Mouse (Mus musculus): ENCODE measurements around the gene Med16. TPM values are rescaled to one million over a fixed set of nuclear protein-coding genes. Genes with fewer than 3 reads are reported as not detected.

Gene Med16
- polyA plus RNA-seq (2014; fragmentation: Illumina TruSeq; extraction: RNeasy Lipid Tissue Mini Kit (QIAGEN cat#74804); ENCODE audit: low read depth, low replicate concordance), result 0.87 TPM

GRCm38 (mm10) chr10:79908167-79909091 is at the start of gene Med16:
Gene Med16, minus strand, starts transcription at chr10:79908923.

GRCm38 (mm10) chr10:79926491-79927323 is 18.0 kb upstream of the Med16 start, which contains the start of gene Arid3a:
Gene Arid3a, plus strand, starts transcription at chr10:79927043.

GRCm38 (mm10) chr10:79920958-79921535 is 12.3 kb upstream of the Med16 start, which contains the start of gene R3hdm4:
Gene R3hdm4, minus strand, starts transcription at chr10:79921208.

DNA sequence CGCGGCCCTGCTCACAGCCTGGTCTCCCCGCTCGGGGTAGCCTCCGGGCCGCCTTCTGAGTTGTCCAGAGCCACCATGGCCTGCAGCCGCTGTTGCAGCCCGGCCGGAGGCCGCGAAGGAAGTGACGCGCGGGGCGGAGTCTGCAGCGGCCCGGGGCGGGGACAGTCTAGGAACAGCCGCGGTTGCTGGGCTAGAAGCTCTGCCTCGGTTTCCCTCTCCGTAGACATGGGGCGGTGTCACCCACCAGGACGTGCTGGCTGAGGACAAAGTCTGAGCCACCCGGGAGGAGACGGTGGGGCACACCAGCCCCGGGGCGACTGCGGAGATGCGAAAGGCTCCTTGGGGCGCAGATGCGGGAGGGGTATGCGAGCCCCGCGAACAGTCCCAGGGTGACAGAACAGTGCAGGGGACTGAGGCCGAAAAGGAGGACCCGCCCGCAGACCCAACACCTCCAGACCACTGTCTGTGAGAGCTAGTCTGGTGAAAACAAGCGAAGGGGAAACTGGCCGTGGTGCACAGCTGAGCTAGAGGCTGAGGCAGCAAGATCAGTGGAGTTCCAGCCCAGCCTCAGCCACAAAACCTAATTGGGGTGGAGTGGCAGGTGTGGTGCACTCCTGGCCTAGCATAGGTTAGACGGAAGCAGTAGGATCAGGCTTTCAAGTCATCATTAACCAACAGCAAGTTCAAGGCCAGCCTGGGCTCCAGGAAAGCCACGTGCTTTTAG is 8.2 kb upstream of the Med16 start, which contains the start of gene Kiss1r:
Gene Kiss1r, plus strand, starts transcription at position 164 of the 724 bp plus-strand sequence.

GRCm38 (mm10) chr10:79910556-79910955 is 1.8 kb upstream of the Med16 start, which contains the start of gene Gm26602:
Gene Gm26602, plus strand, starts transcription at chr10:79910856.

DNA sequence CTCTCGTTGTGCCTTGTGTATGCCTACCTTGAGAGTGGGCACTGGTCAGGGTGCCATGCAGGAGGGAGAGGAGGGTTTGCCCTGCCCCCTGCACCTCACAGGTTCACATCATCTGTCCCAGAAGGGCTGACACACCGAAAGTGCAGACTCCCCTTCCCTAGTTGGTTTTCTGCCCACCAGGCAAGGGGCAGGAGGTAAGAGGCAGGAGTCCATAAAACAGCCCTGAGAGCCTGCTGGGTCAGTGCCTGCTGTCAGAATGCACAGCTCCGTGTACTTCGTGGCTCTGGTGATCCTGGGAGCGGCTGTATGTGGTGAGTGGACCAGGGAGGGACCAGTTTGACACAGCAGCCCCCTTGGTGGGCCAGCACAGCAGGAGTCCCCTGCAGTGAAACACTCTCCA is 18.1 kb downstream of the Med16 start, which contains the start of gene Cfd:
Gene Cfd, plus strand, starts transcription at position 184 of the 400 bp plus-strand sequence.

DNA sequence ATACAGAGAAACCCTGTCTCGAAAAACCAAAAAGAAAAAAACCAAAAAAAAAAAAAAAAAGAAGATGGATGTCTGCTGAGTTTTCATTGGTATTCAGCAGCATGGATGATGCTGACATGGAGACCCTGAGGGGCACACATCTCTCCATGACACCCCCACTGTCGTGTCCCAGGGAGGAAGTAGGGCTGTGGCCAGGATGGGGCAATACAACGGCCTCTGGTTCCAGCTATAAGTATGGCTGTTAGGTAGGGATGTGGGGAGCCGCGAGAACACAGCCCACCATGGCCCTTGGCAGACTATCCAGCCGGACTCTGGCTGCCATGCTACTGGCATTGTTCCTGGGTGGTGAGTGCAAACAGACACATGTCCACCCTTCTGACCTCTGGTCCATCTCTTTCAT is 22.7 kb downstream of the Med16 start, which contains the start of gene Elane:
Gene Elane, plus strand, starts transcription at position 194 of the 400 bp plus-strand sequence.

DNA sequence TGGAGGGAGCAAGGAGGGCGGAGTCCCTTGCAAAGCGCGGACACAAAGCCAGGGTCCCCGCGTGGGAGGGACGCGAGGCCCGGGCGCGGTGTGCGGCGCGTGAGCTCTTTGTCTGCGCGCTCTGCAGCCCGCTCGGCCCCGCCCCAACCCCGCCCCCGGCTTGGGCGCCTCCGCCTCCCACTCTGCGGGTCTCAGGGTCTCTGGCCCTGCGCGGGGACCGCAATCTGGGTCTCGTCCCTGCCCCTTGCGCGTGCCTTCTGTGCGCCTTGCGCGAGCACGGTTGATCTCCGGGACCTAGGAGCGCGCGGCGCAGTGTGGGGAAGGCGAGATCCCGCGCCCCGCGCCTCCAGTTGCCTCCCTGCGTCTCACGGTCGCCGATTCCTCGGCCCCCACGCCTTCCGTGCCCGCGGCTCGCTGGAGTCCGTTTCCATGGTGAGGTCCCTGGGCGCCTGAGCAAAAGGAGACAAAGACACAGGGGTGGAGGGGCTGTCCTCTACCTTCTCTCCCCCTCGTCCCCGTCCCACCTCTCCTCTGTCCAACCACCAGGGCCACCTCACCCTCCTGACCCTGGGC is 34.3 kb downstream of the Med16 start, which contains the start of the genes Prtn3 and Plppr3:
Gene Prtn3, plus strand, starts transcription at position 187 of the 573 bp plus-strand sequence.
Gene Plppr3, minus strand, starts transcription at position 345 of the 573 bp plus-strand sequence.

DNA sequence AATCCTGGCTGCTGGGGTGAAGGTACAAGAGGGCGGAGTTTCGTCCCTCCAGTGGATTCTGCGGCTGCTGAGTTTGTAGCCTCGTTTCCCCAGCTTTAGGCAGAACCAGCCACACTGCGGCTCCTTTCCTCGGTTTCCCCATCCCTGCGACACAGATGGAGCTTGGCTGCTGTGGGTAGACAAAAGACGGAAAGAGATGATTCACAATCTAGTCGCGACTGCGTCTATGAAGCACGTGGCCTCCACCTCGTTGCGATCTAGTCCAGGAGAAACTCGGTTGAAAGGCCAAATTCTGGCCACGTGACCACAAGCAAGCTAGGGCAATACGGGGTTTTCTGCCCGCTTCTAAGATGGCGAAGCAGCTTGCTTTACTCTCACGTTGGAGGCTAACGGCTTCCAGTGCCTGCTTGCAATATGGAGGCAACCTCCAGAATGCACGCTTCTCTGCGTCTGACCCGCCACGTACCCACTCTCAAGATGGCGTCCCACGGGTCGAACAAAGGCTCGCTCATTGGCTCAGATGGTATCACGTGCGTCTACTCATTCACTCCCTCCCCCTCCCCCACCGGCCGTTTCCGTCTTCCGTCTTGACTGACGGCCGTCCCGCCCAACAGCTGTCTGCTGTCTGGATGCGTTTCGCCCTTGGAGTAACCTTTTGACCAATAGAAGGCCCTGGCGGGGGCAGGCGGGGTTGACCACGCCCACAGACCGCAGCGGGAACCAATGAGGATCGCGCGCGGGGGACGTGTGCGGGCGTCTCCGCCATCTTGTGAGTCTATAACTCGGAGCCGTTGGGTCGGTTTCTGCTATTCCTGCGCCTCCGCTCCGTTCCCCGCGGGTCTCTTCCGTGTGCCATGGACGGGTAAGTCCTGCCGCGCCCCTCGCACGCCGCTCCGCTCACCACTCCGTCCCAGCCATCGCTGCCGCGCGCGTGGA is 54.6 kb downstream of the Med16 start, which contains the start of gene Ptbp1:
Gene Ptbp1, plus strand, starts transcription at position 568 of the 936 bp plus-strand sequence.

Other genes with a start within 250 kb of the Med16 start
- gene Madcam1, start 244.4 kb downstream of the Med16 start, polyA plus RNA-seq (2014; fragmentation: Illumina TruSeq; extraction: RNeasy Lipid Tissue Mini Kit (QIAGEN cat#74804); ENCODE audit: low read depth, low replicate concordance), result not detected
- gene Tpgs1, start 239.6 kb downstream of the Med16 start, polyA plus RNA-seq (2014; fragmentation: Illumina TruSeq; extraction: RNeasy Lipid Tissue Mini Kit (QIAGEN cat#74804); ENCODE audit: low read depth, low replicate concordance), result not detected
- 11.0 TPM for gene Cdc34, start 226.7 kb downstream of the Med16 start, polyA plus RNA-seq (2014; fragmentation: Illumina TruSeq; extraction: RNeasy Lipid Tissue Mini Kit (QIAGEN cat#74804); ENCODE audit: low read depth, low replicate concordance)
- gene Gzmm, start 219.9 kb downstream of the Med16 start, polyA plus RNA-seq (2014; fragmentation: Illumina TruSeq; extraction: RNeasy Lipid Tissue Mini Kit (QIAGEN cat#74804); ENCODE audit: low read depth, low replicate concordance), result not detected
- gene Bsg, start 204.4 kb downstream of the Med16 start, polyA plus RNA-seq (2014; fragmentation: Illumina TruSeq; extraction: RNeasy Lipid Tissue Mini Kit (QIAGEN cat#74804); ENCODE audit: low read depth, low replicate concordance), result 293 TPM
- gene Hcn2, start 192.3 kb downstream of the Med16 start, polyA plus RNA-seq (2014; fragmentation: Illumina TruSeq; extraction: RNeasy Lipid Tissue Mini Kit (QIAGEN cat#74804); ENCODE audit: low read depth, low replicate concordance), result not detected
- 0.70 TPM for gene Polrmt, start 162.3 kb downstream of the Med16 start, polyA plus RNA-seq (2014; fragmentation: Illumina TruSeq; extraction: RNeasy Lipid Tissue Mini Kit (QIAGEN cat#74804); ENCODE audit: low read depth, low replicate concordance)
- not detected for gene Fgf22, start 153.8 kb downstream of the Med16 start, polyA plus RNA-seq (2014; fragmentation: Illumina TruSeq; extraction: RNeasy Lipid Tissue Mini Kit (QIAGEN cat#74804); ENCODE audit: low read depth, low replicate concordance)
- 6.6 TPM for gene Rnf126, start 142.0 kb downstream of the Med16 start, polyA plus RNA-seq (2014; fragmentation: Illumina TruSeq; extraction: RNeasy Lipid Tissue Mini Kit (QIAGEN cat#74804); ENCODE audit: low read depth, low replicate concordance)
- gene Fstl3, start 131.7 kb downstream of the Med16 start, polyA plus RNA-seq (2014; fragmentation: Illumina TruSeq; extraction: RNeasy Lipid Tissue Mini Kit (QIAGEN cat#74804); ENCODE audit: low read depth, low replicate concordance), result 3.6 TPM
- gene Prss57, start 118.0 kb downstream of the Med16 start, polyA plus RNA-seq (2014; fragmentation: Illumina TruSeq; extraction: RNeasy Lipid Tissue Mini Kit (QIAGEN cat#74804); ENCODE audit: low read depth, low replicate concordance), result not detected
- gene Palm, start 115.4 kb downstream of the Med16 start, polyA plus RNA-seq (2014; fragmentation: Illumina TruSeq; extraction: RNeasy Lipid Tissue Mini Kit (QIAGEN cat#74804); ENCODE audit: low read depth, low replicate concordance), result 0.38 TPM
- gene Misp, start 87.9 kb downstream of the Med16 start, polyA plus RNA-seq (2014; fragmentation: Illumina TruSeq; extraction: RNeasy Lipid Tissue Mini Kit (QIAGEN cat#74804); ENCODE audit: low read depth, low replicate concordance), result not detected
- 40.2 TPM for gene Ptbp1, start 54.5 kb downstream of the Med16 start, polyA plus RNA-seq (2014; fragmentation: Illumina TruSeq; extraction: RNeasy Lipid Tissue Mini Kit (QIAGEN cat#74804); ENCODE audit: low read depth, low replicate concordance)
- not detected for gene Prtn3, start 34.4 kb downstream of the Med16 start, polyA plus RNA-seq (2014; fragmentation: Illumina TruSeq; extraction: RNeasy Lipid Tissue Mini Kit (QIAGEN cat#74804); ENCODE audit: low read depth, low replicate concordance)
- not detected for gene Plppr3, start 34.3 kb downstream of the Med16 start, polyA plus RNA-seq (2014; fragmentation: Illumina TruSeq; extraction: RNeasy Lipid Tissue Mini Kit (QIAGEN cat#74804); ENCODE audit: low read depth, low replicate concordance)
- gene Elane, start 22.7 kb downstream of the Med16 start, polyA plus RNA-seq (2014; fragmentation: Illumina TruSeq; extraction: RNeasy Lipid Tissue Mini Kit (QIAGEN cat#74804); ENCODE audit: low read depth, low replicate concordance), result not detected
- gene Cfd, start 18.1 kb downstream of the Med16 start, polyA plus RNA-seq (2014; fragmentation: Illumina TruSeq; extraction: RNeasy Lipid Tissue Mini Kit (QIAGEN cat#74804); ENCODE audit: low read depth, low replicate concordance), result not detected
- gene Gm26602, start 1.9 kb upstream of the Med16 start, polyA plus RNA-seq (2014; fragmentation: Illumina TruSeq; extraction: RNeasy Lipid Tissue Mini Kit (QIAGEN cat#74804); ENCODE audit: low read depth, low replicate concordance), result not detected
- gene Kiss1r, start 8.0 kb upstream of the Med16 start, polyA plus RNA-seq (2014; fragmentation: Illumina TruSeq; extraction: RNeasy Lipid Tissue Mini Kit (QIAGEN cat#74804); ENCODE audit: low read depth, low replicate concordance), result not detected
- gene R3hdm4, start 12.3 kb upstream of the Med16 start, polyA plus RNA-seq (2014; fragmentation: Illumina TruSeq; extraction: RNeasy Lipid Tissue Mini Kit (QIAGEN cat#74804); ENCODE audit: low read depth, low replicate concordance), result 1.1 TPM
- 1.3 TPM for gene Arid3a, start 18.1 kb upstream of the Med16 start, polyA plus RNA-seq (2014; fragmentation: Illumina TruSeq; extraction: RNeasy Lipid Tissue Mini Kit (QIAGEN cat#74804); ENCODE audit: low read depth, low replicate concordance)
- gene Wdr18, start 51.2 kb upstream of the Med16 start, polyA plus RNA-seq (2014; fragmentation: Illumina TruSeq; extraction: RNeasy Lipid Tissue Mini Kit (QIAGEN cat#74804); ENCODE audit: low read depth, low replicate concordance), result 2.0 TPM
- not detected for gene Grin3b, start 61.8 kb upstream of the Med16 start, polyA plus RNA-seq (2014; fragmentation: Illumina TruSeq; extraction: RNeasy Lipid Tissue Mini Kit (QIAGEN cat#74804); ENCODE audit: low read depth, low replicate concordance)
- 1.0 TPM for gene Tmem259, start 75.4 kb upstream of the Med16 start, polyA plus RNA-seq (2014; fragmentation: Illumina TruSeq; extraction: RNeasy Lipid Tissue Mini Kit (QIAGEN cat#74804); ENCODE audit: low read depth, low replicate concordance)
- gene Cnn2, start 79.7 kb upstream of the Med16 start, polyA plus RNA-seq (2014; fragmentation: Illumina TruSeq; extraction: RNeasy Lipid Tissue Mini Kit (QIAGEN cat#74804); ENCODE audit: low read depth, low replicate concordance), result 0.48 TPM
- 0.06 TPM for gene Abca7, start 87.6 kb upstream of the Med16 start, polyA plus RNA-seq (2014; fragmentation: Illumina TruSeq; extraction: RNeasy Lipid Tissue Mini Kit (QIAGEN cat#74804); ENCODE audit: low read depth, low replicate concordance)
- not detected for gene Arhgap45, start 107.7 kb upstream of the Med16 start, polyA plus RNA-seq (2014; fragmentation: Illumina TruSeq; extraction: RNeasy Lipid Tissue Mini Kit (QIAGEN cat#74804); ENCODE audit: low read depth, low replicate concordance)
- gene Polr2e, start 130.9 kb upstream of the Med16 start, polyA plus RNA-seq (2014; fragmentation: Illumina TruSeq; extraction: RNeasy Lipid Tissue Mini Kit (QIAGEN cat#74804); ENCODE audit: low read depth, low replicate concordance), result 0.28 TPM
- 260 TPM for gene Gpx4, start 138.2 kb upstream of the Med16 start, polyA plus RNA-seq (2014; fragmentation: Illumina TruSeq; extraction: RNeasy Lipid Tissue Mini Kit (QIAGEN cat#74804); ENCODE audit: low read depth, low replicate concordance)
- 0.52 TPM for gene Sbno2, start 196.6 kb upstream of the Med16 start, polyA plus RNA-seq (2014; fragmentation: Illumina TruSeq; extraction: RNeasy Lipid Tissue Mini Kit (QIAGEN cat#74804); ENCODE audit: low read depth, low replicate concordance)
- 7.2 TPM for gene Stk11, start 206.9 kb upstream of the Med16 start, polyA plus RNA-seq (2014; fragmentation: Illumina TruSeq; extraction: RNeasy Lipid Tissue Mini Kit (QIAGEN cat#74804); ENCODE audit: low read depth, low replicate concordance)
- 0.21 TPM for gene Atp5d, start 229.7 kb upstream of the Med16 start, polyA plus RNA-seq (2014; fragmentation: Illumina TruSeq; extraction: RNeasy Lipid Tissue Mini Kit (QIAGEN cat#74804); ENCODE audit: low read depth, low replicate concordance)
- gene Cbarp, start 231.9 kb upstream of the Med16 start, polyA plus RNA-seq (2014; fragmentation: Illumina TruSeq; extraction: RNeasy Lipid Tissue Mini Kit (QIAGEN cat#74804); ENCODE audit: low read depth, low replicate concordance), result not detected
- 3.2 TPM for gene Midn, start 239.3 kb upstream of the Med16 start, polyA plus RNA-seq (2014; fragmentation: Illumina TruSeq; extraction: RNeasy Lipid Tissue Mini Kit (QIAGEN cat#74804); ENCODE audit: low read depth, low replicate concordance)

All from testis, adult 10 weeks (tissue).